Mouse (Mus musculus) ES-Bruce4 (cell line): ENCODE measurements around the gene Arid1b.

Source experiments
- CTCF ChIP-seq: IDR thresholded peaks from one replicate; pipeline ENCODE4 v1.8.1; 2011; ENCODE audit warnings: low read depth, low read length
- EP300 ChIP-seq: IDR thresholded peaks from 2 replicates; pipeline ENCODE4 v1.6.1; 2011; ENCODE audit warnings: low read depth, low read length; ENCODE audit not compliant: insufficient read depth
- POLR2A ChIP-seq: IDR thresholded peaks from one replicate; pipeline ENCODE4 v1.8.1; 2011; ENCODE audit warnings: low read length; ENCODE audit not compliant: insufficient read depth

DNA sequence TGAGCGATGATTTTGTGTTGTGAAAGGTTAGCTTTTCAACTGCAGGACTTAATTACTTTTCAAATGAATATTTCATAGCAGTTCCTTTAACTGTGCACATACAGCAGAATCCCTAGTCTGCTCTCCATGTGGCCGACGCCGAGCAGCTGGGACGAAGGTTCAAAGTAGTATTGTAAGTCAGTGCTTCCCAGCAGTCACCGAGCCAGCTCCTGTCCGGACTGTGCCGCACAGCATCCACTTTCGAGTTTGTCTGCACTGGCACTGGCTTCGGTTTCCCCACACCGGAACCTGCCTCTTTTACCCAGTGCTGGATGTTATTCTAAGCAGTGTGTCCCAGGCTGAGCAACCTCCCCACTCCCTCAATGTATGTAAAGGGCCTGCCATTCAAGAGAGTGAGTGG is 157.7 kb downstream of the Arid1b start:
- no peak for TF ChIP-seq CTCF
- no peak for TF ChIP-seq POLR2A
- TF ChIP-seq EP300: no peak
